Mouse (Mus musculus) kidney, adult 2 months (tissue): ENCODE data around the gene Pld5.

ENCODE experiments used
- CTCF ChIP-seq: fragments of 200-500 bp; conservative IDR thresholded peaks from 2 replicates; pipeline ENCODE4 v1.5.1; 2011; ENCODE audit warnings: low read depth, mild to moderate bottlenecking, control low read depth, low read length, moderate library complexity, mixed read lengths; ENCODE audit not compliant: insufficient read depth, insufficient read length
- POLR2A ChIP-seq: fragments of 200-500 bp; IDR thresholded peaks from one replicate; pipeline ENCODE4 v1.6.1; 2011; ENCODE audit warnings: low read depth, low read length, control low read depth

GRCm38 (mm10) chr1:176016076-176016475 is 259.0 kb downstream of the Pld5 start:
- TF ChIP-seq CTCF, result no peak
- TF ChIP-seq POLR2A, result no peak
